Mouse (Mus musculus) heart, adult 11 months (tissue): Measurements from ENCODE around the gene Cluh.

Source experiments
- DNase-seq: peaks from one replicate; pipeline ENCODE4 v3.0.0; 2022

Gene Cluh

DNA sequence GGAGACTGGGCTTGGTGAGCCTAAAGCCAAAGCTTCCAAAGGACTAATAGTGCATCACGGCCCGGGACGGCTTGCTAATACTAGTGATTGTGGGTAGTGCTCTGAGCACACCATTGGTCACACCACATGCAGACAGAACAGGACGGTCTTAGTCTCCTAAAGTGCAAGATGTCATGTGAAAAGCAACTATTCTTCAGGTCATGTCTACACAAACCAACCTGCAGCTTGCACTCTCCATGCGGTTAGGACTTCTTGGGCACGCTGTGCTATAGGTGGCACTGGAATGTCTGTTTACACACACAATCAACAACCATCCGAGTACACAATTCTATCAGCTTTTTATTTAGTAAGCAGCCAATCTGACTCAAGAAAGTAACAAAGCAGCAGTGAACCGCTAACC is 25.4 kb downstream of the Cluh start:
- peak; percentile 82 for DNase-seq

GRCm38 (mm10) chr11:74675156-74675555 is 25.9 kb downstream of the Cluh start:
- peak; percentile 67 for DNase-seq

- DNase-seq, result no peak
These were observed 42.9 kb downstream of the Cluh start for GRCm38 (mm10) chr11:74692151-74692550.

DNA sequence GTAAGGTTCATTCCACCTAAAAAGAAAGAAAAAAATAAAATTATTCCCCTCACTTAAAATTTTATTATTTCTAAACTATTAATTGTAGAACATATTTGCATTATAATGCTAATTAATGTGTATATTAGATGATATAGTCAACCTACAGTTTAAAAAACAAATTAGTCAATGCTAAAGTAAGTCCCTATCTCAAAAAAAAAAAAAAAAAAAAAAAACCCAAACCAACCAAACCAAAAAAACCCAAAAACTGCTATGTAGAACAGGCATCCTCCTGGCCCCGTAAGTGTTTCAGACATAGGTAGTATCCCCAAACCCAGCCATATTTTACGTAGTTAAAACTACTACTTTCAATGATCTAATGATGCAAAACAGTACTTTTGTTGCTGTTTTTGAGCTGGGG is 50.2 kb downstream of the Cluh start:
- no peak for DNase-seq

- DNase-seq, result no peak
These were observed 54.8 kb downstream of the Cluh start for GRCm38 (mm10) chr11:74704068-74704467.

GRCm38 (mm10) chr11:74708781-74709180 is 59.5 kb downstream of the Cluh start:
- DNase-seq, result no peak

GRCm38 (mm10) chr11:74710671-74711070 is 61.4 kb downstream of the Cluh start:
- peak; percentile 70 for DNase-seq

- peak; percentile 82 for DNase-seq
These were observed 66.8 kb downstream of the Cluh start for GRCm38 (mm10) chr11:74715971-74716525.
